Comparison of ENCODE assay signal across 9 mouse cellular contexts in the genomic region with DNA sequence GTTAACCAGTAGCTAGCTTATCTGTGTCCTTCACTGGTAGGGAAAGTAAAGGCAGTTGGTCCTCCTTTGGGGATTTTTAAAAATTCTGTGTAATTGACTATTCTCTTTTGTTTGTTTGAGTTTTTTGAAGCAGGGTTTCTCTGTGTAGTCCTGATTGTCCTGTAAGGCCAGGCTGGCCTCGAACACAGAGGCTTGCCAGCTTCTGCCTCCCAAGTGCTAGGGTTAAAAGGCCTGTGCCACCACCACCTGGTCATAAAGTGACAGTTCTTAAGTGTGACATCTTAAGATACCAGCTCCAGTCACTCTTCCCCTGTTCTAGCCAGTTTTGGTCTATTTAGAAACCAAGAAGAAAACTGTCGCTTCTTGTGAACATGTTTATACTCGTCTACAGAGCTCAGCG. TPM values are rescaled to one million over a fixed set of nuclear protein-coding genes. Genes with fewer than 3 reads are reported as not detected.
A peak's percentile ranks its signal among the peaks of the same experiment; 100 is the strongest.
DNase-seq lines count a peak whose midpoint lies in the region; ATAC-seq and TF ChIP-seq lines count a peak whose summit lies in the region.
"Had no signal": no experiment of that assay in that cellular context is flagged by ENCODE, and none has a peak within 500 bp of the region (broad histone marks: within the 10 kb centered on the region; RNA-seq: fewer than 3 reads in every experiment).

No protein-coding gene starts in this region.

- peaks cover 7% of the 10 kb centered on the region; the same call in 1 of the 2 replicates for H3K4me1 ChIP-seq in lung, embryonic 14.5 days (ENCODE audit: insufficient read depth)
- peaks cover 13% of the 10 kb centered on the region for H3K4me1 ChIP-seq in embryonic facial prominence, embryonic 14.5 days (ENCODE audit: control insufficient read depth, insufficient read depth, low read length)
- peaks cover 14% of the 10 kb centered on the region for H3K4me1 ChIP-seq in intestine, embryonic 16.5 days (ENCODE audit: control insufficient read depth, insufficient read depth, low read length)
- peaks cover 26% of the 10 kb centered on the region for H3K4me1 ChIP-seq in neural tube, embryonic 12.5 days
- peaks cover 29% of the 10 kb centered on the region for H3K4me1 ChIP-seq in thymus, adult 2 months (replicated peaks; ENCODE audit: control insufficient read depth, insufficient read depth, low read length)

- no peaks in the 10 kb centered on the region for H3K36me3 ChIP-seq in lung, embryonic 14.5 days (ENCODE audit: insufficient read depth)
- no peaks in the 10 kb centered on the region for H3K36me3 ChIP-seq in embryonic facial prominence, embryonic 14.5 days (ENCODE audit: control insufficient read depth, insufficient read depth, low read length)
- no peaks in the 10 kb centered on the region for H3K36me3 ChIP-seq in intestine, embryonic 16.5 days (ENCODE audit: control insufficient read depth, insufficient read depth, low read length)
- H3K36me3 ChIP-seq in neural tube, embryonic 12.5 days: no peaks in the 10 kb centered on the region
- H3K36me3 ChIP-seq in thymus, adult 2 months (ENCODE audit: control insufficient read depth, insufficient read depth, low read length): no peaks in the 10 kb centered on the region

- no peak overlapping the region for H3K27ac ChIP-seq in lung, embryonic 14.5 days (ENCODE audit: low read depth)
- no peak overlapping the region for H3K27ac ChIP-seq in embryonic facial prominence, embryonic 14.5 days (replicated peaks; ENCODE audit: low read depth, low read length)
- no peak overlapping the region for H3K27ac ChIP-seq in intestine, embryonic 16.5 days (ENCODE audit: low read length)
- H3K27ac ChIP-seq in neural tube, embryonic 12.5 days: no peak overlapping the region
- H3K27ac ChIP-seq in thymus, adult 2 months (ENCODE audit: control insufficient read depth, insufficient read depth, low read length): no peak overlapping the region

- DNase-seq in lung, embryonic 14.5 days: no peak
- no peak for DNase-seq in lung, adult 18-20 months
- peak; percentile 42 for DNase-seq in embryonic facial prominence, embryonic 14.5 days (ENCODE audit: low spot score)
- no peak for DNase-seq in adrenal gland, postnatal 25 days
- no peak for DNase-seq in cerebellum, adult 18-20 months
- no peak for DNase-seq in thymus, adult 2 months
- DNase-seq: adrenal gland, adult 8-10 months had no signal

- ATAC-seq in lung, embryonic 14.5 days (ENCODE audit: insufficient read depth): no peak
- no peak for ATAC-seq in embryonic facial prominence, embryonic 14.5 days (ENCODE audit: low read depth)
- ATAC-seq in intestine, embryonic 16.5 days: no peak
- no peak for ATAC-seq in neural tube, embryonic 12.5 days (ENCODE audit: low FRiP score, low read depth)

- H3K9ac ChIP-seq in lung, embryonic 14.5 days: 0 out of 2 replicates have a peak overlapping the region, but pooled peaks have one; percentile 97
- H3K9ac ChIP-seq in embryonic facial prominence, embryonic 14.5 days (ENCODE audit: low read depth, low read length): no peak overlapping the region
- H3K9ac ChIP-seq in intestine, embryonic 16.5 days (ENCODE audit: low read depth, low read length): no peak overlapping the region
- H3K9ac ChIP-seq in neural tube, embryonic 12.5 days: no peak overlapping the region

- WGBS in lung, embryonic 14.5 days: 70% methylated on average over 4 of the region's 4 CpGs
- 64% methylated on average over 4 of the region's 4 CpGs for WGBS in embryonic facial prominence, embryonic 14.5 days
- WGBS in intestine, embryonic 16.5 days: 75% methylated on average over 4 of the region's 4 CpGs
- WGBS in neural tube, embryonic 12.5 days: 85% methylated on average over 4 of the region's 4 CpGs
- WGBS in thymus, adult 2 months: 68% methylated on average over 4 of the region's 4 CpGs

- H3K4me2 ChIP-seq in lung, embryonic 14.5 days: peak overlapping the region; percentile 80
- H3K4me2 ChIP-seq in embryonic facial prominence, embryonic 14.5 days (ENCODE audit: low read depth, low read length): peak overlapping the region; percentile 88
- peak overlapping the region; percentile 81 for H3K4me2 ChIP-seq in intestine, embryonic 16.5 days (ENCODE audit: low read depth, low read length)
- H3K4me2 ChIP-seq in neural tube, embryonic 12.5 days (replicated peaks): peak overlapping the region; percentile 89

- TF ChIP-seq POLR2A in thymus, adult 2 months (IDR thresholded peaks at IDR 0.05; ENCODE audit: control insufficient read depth, extremely low read depth, insufficient read depth, low read length, poor library complexity): no peak

- 0 out of 2 replicates have a peak overlapping the region, but pooled peaks have one; percentile 94 for H3K4me3 ChIP-seq in lung, embryonic 14.5 days (ENCODE audit: low read depth, low read length)
- H3K4me3 ChIP-seq in embryonic facial prominence, embryonic 14.5 days (ENCODE audit: low read depth, low read length): no peak overlapping the region
- H3K4me3 ChIP-seq in intestine, embryonic 16.5 days (ENCODE audit: low read length): no peak overlapping the region
- H3K4me3 ChIP-seq in neural tube, embryonic 12.5 days: no peak overlapping the region
- H3K4me3 ChIP-seq in thymus, adult 2 months (ENCODE audit: control insufficient read depth, insufficient read depth, low read length): no peak overlapping the region

- no peaks in the 10 kb centered on the region for H3K27me3 ChIP-seq in lung, embryonic 14.5 days (ENCODE audit: insufficient read depth, low read length)
- H3K27me3 ChIP-seq in embryonic facial prominence, embryonic 14.5 days (replicated peaks; ENCODE audit: control insufficient read depth, insufficient read depth, low read length): no peaks in the 10 kb centered on the region
- no peaks in the 10 kb centered on the region for H3K27me3 ChIP-seq in intestine, embryonic 16.5 days (replicated peaks; ENCODE audit: control insufficient read depth, insufficient read depth, low read length)
- no peaks in the 10 kb centered on the region for H3K27me3 ChIP-seq in neural tube, embryonic 12.5 days (replicated peaks)
- H3K27me3 ChIP-seq in thymus, adult 2 months (ENCODE audit: control insufficient read depth, insufficient read depth, low read length): no peaks in the 10 kb centered on the region

- H3K9me3 ChIP-seq in lung, embryonic 14.5 days (ENCODE audit: low read depth, low read length): no peaks in the 10 kb centered on the region
- H3K9me3 ChIP-seq in embryonic facial prominence, embryonic 14.5 days (ENCODE audit: control insufficient read depth, low read length): no peaks in the 10 kb centered on the region
- H3K9me3 ChIP-seq in intestine, embryonic 16.5 days (ENCODE audit: control insufficient read depth, low read length): no peaks in the 10 kb centered on the region
- H3K9me3 ChIP-seq in neural tube, embryonic 12.5 days: no peaks in the 10 kb centered on the region

- no peak for TF ChIP-seq CTCF in lung, embryonic 14.5 days (IDR thresholded peaks at IDR 0.05; ENCODE audit: low read depth)
- TF ChIP-seq CTCF in thymus, adult 2 months (IDR thresholded peaks at IDR 0.05; ENCODE audit: borderline replicate concordance, control insufficient read depth, extremely low read depth, insufficient read depth, low read length, poor library complexity): no peak

RNA-seq across cellular contexts. Expression of a gene that starts 2.2 kb away (rescaled TPM):
- polyA plus RNA-seq in lung, embryonic 14.5 days (2014; fragmentation: Nextera tagmentation; extraction: Ambion mirVana): 12.2 and 12.6 TPM in 2 replicates
- 10.7 and 10.9 TPM in 2 replicates for polyA plus RNA-seq in embryonic facial prominence, embryonic 14.5 days (2014; fragmentation: Nextera tagmentation; extraction: Ambion mirVana)
- 3.7 TPM in 2 replicates for polyA plus RNA-seq in intestine, embryonic 16.5 days (2015; fragmentation: Nextera tagmentation; extraction: Ambion mirVana)
- 10.2 and 11.9 TPM in 2 replicates for polyA plus RNA-seq in neural tube, embryonic 12.5 days (2016; fragmentation: Nextera tagmentation; extraction: Ambion mirVana)
- total RNA-seq in adrenal gland, postnatal 25 days (2021): 41.1 and 46.0 TPM in 2 replicates
- polyA plus RNA-seq in thymus, adult 2 months (2012; rRNA removed): 22.6 and 26.5 TPM in 2 replicates
